Mouse (Mus musculus) liver, postnatal 0 days (tissue): ENCODE measurements at regions not wholly inside any gene's neighbourhood (a gene's known extent, or its start where the extent isn't known, plus 50 kb on each side); places are given as distances from the start of the nearest gene placed in this dataset.

ENCODE experiments used
- ATAC-seq: fragments of 200-750 bp; cut with Nextera tagmentation; 2 replicates; pipeline ENCODE4 v1.8.0; 2017; ENCODE audit warnings: mild to moderate bottlenecking, moderate library complexity
- DNase-seq: peaks from one replicate; pipeline ENCODE4 v3.0.0-alpha.2; 2016
- H3K27ac ChIP-seq: fragments of 300-500 bp; sonication (generic); 2 replicates; pipeline ENCODE4 v1.5.1; 2014; ENCODE audit warnings: antibody characterized with exemption, moderate library complexity, mild to moderate bottlenecking, low read depth
- H3K27me3 ChIP-seq: fragments of 300-500 bp; sonication (generic); 2 replicates; pipeline ENCODE4 v1.6.1; 2014; ENCODE audit warnings: low read length, control low read depth, mixed read lengths; ENCODE audit not compliant: insufficient read depth
- H3K36me3 ChIP-seq: fragments of 300-500 bp; sonication (generic); replicated peaks from 2 replicates; pipeline ENCODE4 v1.6.1; 2014; ENCODE audit warnings: mild to moderate bottlenecking, control low read depth, low read length, moderate library complexity, mixed read lengths; ENCODE audit not compliant: insufficient read depth
- H3K4me1 ChIP-seq: fragments of 300-500 bp; sonication (generic); 2 replicates; pipeline ENCODE4 v1.6.1; 2014; ENCODE audit warnings: antibody characterized with exemption, mild to moderate bottlenecking, control low read depth; ENCODE audit not compliant: insufficient read depth
- H3K4me2 ChIP-seq: fragments of 300-500 bp; sonication (generic); 2 replicates; pipeline ENCODE4 v1.6.1; 2014; ENCODE audit warnings: low read depth, mild to moderate bottlenecking, low read length, moderate library complexity, mixed read lengths
- H3K4me3 ChIP-seq: fragments of 300-500 bp; sonication (generic); 2 replicates; pipeline ENCODE4 v1.5.1; 2014; ENCODE audit warnings: low read depth, low read length
- H3K9ac ChIP-seq: fragments of 300-500 bp; sonication (generic); replicated peaks from 2 replicates; pipeline ENCODE4 v1.6.1; 2014; ENCODE audit warnings: mild to moderate bottlenecking, moderate library complexity
- H3K9me3 ChIP-seq: fragments of 300-500 bp; sonication (generic); 2 replicates; pipeline ENCODE4 v1.6.1; 2016; ENCODE audit warnings: mild to moderate bottlenecking, control low read depth, low read length, mixed read lengths
- CTCF ChIP-seq: sonication (generic); IDR thresholded peaks from 2 replicates; pipeline ENCODE4 v1.5.1; 2016; ENCODE audit warnings: antibody characterized with exemption, low read depth
- EP300 ChIP-seq: IDR thresholded peaks from 2 replicates; pipeline ENCODE4 v1.6.1; 2016; ENCODE audit warnings: antibody characterized with exemption, low read depth, mild to moderate bottlenecking
- WGBS: fragments of 180-500 bp; shearing (Covaris S2); extraction: QIAGEN DNeasy Blood & Tissue Kit; methylation state at CpG from one replicate; pipeline ENCODE4 v1.1.7; 2014; ENCODE audit not compliant: insufficient replicate concordance; 5-methylcytosine and 5-hydroxymethylcytosine counted together

DNA sequence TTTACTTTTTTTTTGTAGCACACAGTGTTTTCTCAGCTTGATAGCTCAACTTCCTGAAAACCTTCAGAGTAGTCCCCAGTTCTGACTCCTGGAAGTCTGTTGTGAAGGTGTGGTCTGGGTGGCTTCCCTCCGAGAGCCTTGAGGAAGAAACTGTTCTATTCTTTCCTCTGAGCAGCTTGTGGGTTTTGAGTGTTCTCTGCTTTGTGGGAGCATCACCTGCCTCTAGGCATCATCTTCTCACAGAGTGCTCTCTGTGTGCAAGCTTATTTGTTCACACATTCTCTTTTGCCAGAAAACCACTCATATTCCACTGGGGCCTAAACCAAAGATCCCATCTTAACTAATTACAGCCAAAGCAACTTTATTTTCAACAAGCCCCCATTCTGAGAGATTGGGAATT lies 91.5 kb upstream of the Ccng1 start:
- H3K27ac ChIP-seq: no peak overlapping the region
- no peaks in the 10 kb centered on the region for H3K4me1 ChIP-seq
- H3K9me3 ChIP-seq: no peaks in the 10 kb centered on the region
- no peaks in the 10 kb centered on the region for H3K27me3 ChIP-seq
- TF ChIP-seq CTCF: no peak
- TF ChIP-seq EP300: no peak
- DNase-seq (no peak), ATAC-seq (no peak)
- no peak overlapping the region for H3K4me3 ChIP-seq
- H3K4me2 ChIP-seq: no peak overlapping the region
- H3K9ac ChIP-seq: no peak overlapping the region
- 33% methylated on average over 1 of the region's 1 CpGs for WGBS
- H3K36me3 ChIP-seq: no peaks in the 10 kb centered on the region

DNA sequence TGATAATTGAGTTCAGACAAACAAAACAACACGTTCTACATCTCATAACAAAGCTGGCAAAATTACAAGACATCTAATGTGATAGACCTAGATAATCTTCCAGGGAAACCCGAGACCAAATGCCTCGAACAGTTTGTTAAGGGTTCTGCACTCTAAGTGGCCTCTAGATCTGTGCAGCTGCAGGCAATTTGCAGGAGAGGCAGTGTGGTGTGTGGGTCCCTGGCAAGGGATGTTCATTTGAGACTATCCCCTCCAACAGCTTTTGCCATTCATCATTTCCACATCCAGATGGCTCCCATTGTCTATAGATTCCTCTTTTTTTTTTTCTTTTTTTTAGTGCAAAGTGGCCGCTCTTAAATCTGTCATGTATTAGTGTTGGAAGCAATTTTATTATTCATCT lies 80.3 kb upstream of the Ccng1 start:
- no peaks in the 10 kb centered on the region for H3K27me3 ChIP-seq
- H3K36me3 ChIP-seq: no peaks in the 10 kb centered on the region
- 51% methylated on average over 4 of the region's 4 CpGs for WGBS
- H3K4me3 ChIP-seq: no peak overlapping the region
- no peak for DNase-seq
- no peak overlapping the region for H3K9ac ChIP-seq
- H3K4me1 ChIP-seq: no peaks in the 10 kb centered on the region
- no peak for ATAC-seq
- TF ChIP-seq CTCF (no peak), EP300 (no peak)
- no peaks in the 10 kb centered on the region for H3K9me3 ChIP-seq
- no peak overlapping the region for H3K27ac ChIP-seq
- no peak overlapping the region for H3K4me2 ChIP-seq
